Mouse (Mus musculus) embryonic facial prominence, embryonic 14.5 days (tissue): ENCODE results near the gene Zdhhc11. TPM values are rescaled to one million over a fixed set of nuclear protein-coding genes. Genes with fewer than 3 reads are reported as not detected.

ENCODE experiments used
- ATAC-seq: fragments of 200-750 bp; cut with Nextera tagmentation; 2 replicates; pipeline ENCODE4 v1.8.0; 2017; ENCODE audit warnings: low read depth, moderate number of reproducible peaks, moderate TSS enrichment
- DNase-seq: peaks from one replicate; pipeline ENCODE4 v3.0.0-alpha.2; 2015; ENCODE audit warnings: low spot score
- H3K27ac ChIP-seq: fragments of 300-500 bp; sonication (generic); replicated peaks from 2 replicates; pipeline ENCODE4 v1.5.1; 2014; ENCODE audit warnings: low read depth, mild to moderate bottlenecking, low read length, moderate library complexity
- H3K27me3 ChIP-seq: fragments of 300-500 bp; sonication (generic); replicated peaks from 2 replicates; pipeline ENCODE4 v1.6.1; 2014; ENCODE audit warnings: low read length; ENCODE audit not compliant: control insufficient read depth, insufficient read depth
- H3K36me3 ChIP-seq: fragments of 300-500 bp; sonication (generic); 2 replicates; pipeline ENCODE4 v1.6.1; 2014; ENCODE audit warnings: low read length, mixed read lengths; ENCODE audit not compliant: control insufficient read depth, insufficient read depth
- H3K4me1 ChIP-seq: fragments of 300-500 bp; sonication (generic); 2 replicates; pipeline ENCODE4 v1.6.1; 2014; ENCODE audit warnings: antibody characterized with exemption, low read length; ENCODE audit not compliant: control insufficient read depth, insufficient read depth
- H3K4me2 ChIP-seq: fragments of 300-500 bp; sonication (generic); 2 replicates; pipeline ENCODE4 v1.6.1; 2014; ENCODE audit warnings: low read depth, mild to moderate bottlenecking, low read length, moderate library complexity, mixed read lengths
- H3K4me3 ChIP-seq: fragments of 300-500 bp; sonication (generic); 2 replicates; pipeline ENCODE4 v1.5.1; 2014; ENCODE audit warnings: low read depth, mild to moderate bottlenecking, low read length
- H3K9ac ChIP-seq: fragments of 300-500 bp; sonication (generic); 2 replicates; pipeline ENCODE4 v1.6.1; 2014; ENCODE audit warnings: low read depth, mild to moderate bottlenecking, low read length, moderate library complexity, mixed read lengths
- H3K9me3 ChIP-seq: fragments of 300-500 bp; sonication (generic); 2 replicates; pipeline ENCODE4 v1.6.1; 2016; ENCODE audit warnings: low read length; ENCODE audit not compliant: control insufficient read depth
- WGBS: fragments of 180-500 bp; shearing (Covaris S2); extraction: QIAGEN DNeasy Blood & Tissue Kit; methylation state at CpG from one replicate; pipeline ENCODE4 v1.1.7; 2014; 5-methylcytosine and 5-hydroxymethylcytosine counted together
- microRNA-seq: library from miRNA; unstranded; fragments of <30 nt; microRNA quantifications from one replicate; pipeline ENCODE4, GENCODE M21; 2016; ENCODE audit warnings: borderline number of aligned reads
- polyA plus RNA-seq: library from polyadenylated mRNA; unstranded; fragments of >200 nt; fragmentation: Nextera tagmentation; extraction: Ambion mirVana; gene quantifications from 2 replicates; pipeline ENCODE4 v1.2.1, GENCODE M21; 2014

Zdhhc11 gene
- polyA plus RNA-seq, 1 experiment from 2014 or later = not detected

DNA sequence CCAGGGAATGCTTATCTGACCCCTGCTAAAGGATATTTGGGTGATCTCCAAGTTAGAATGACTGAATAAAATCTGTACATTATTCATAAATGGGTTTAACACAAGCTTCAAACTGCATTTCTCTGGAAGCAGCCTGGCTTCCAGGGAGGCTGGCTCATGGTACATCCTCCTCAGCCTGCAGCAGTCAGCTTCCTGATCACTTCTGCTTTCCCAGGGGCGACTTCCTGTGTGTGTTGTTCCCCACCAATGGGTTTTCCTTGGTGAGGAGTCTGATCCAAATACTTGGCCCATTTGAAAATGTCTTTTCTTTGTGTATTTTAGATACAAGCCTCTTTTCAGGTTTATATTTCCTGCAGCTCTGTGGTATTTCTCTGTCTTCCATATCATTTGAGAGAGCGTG lies 65.4 kb downstream of the Zdhhc11 start:
- WGBS = 76% methylated on average over 2 of the region's 2 CpGs
- Histone ChIP-seq H3K27me3 (no peaks in the 10 kb centered on the region), H3K4me1 (no peaks in the 10 kb centered on the region), H3K9me3 (no peaks in the 10 kb centered on the region), H3K9ac (no peak overlapping the region), H3K27ac (no peak overlapping the region), H3K4me2 (no peak overlapping the region), H3K4me3 (no peak overlapping the region), H3K36me3 (no peaks in the 10 kb centered on the region)
- ATAC-seq (no peak), DNase-seq (no peak)

DNA sequence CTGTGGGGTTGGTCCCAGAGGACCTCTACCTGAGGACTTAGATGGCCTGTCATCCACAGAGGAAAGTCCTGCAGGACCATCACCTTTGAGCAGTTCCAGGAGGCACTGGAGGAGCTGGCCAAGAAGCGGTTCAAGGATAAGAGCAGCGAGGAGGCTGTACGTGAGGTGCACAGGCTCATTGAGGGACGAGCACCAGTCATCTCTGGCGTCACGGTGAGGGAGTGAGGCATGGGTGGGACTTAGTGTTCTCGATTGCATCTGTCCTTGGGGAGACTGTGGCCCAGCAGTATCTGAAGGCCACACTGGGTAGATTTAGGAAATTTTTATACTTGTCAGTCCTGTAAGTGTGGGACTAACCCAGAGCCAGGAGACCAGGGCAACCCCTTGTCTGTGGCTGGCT lies 67.0 kb downstream of the Zdhhc11 start:
- Histone ChIP-seq H3K36me3 (0 out of 2 replicates have a peak, but pooled peaks cover 2% of the 10 kb centered on the region), H3K27me3 (no peaks in the 10 kb centered on the region), H3K4me3 (no peak overlapping the region), H3K27ac (no peak overlapping the region), H3K9me3 (no peaks in the 10 kb centered on the region), H3K4me1 (no peaks in the 10 kb centered on the region), H3K4me2 (no peak overlapping the region), H3K9ac (no peak overlapping the region)
- 92% methylated on average over 7 of the region's 7 CpGs for WGBS
- no peak for DNase-seq
- no peak for ATAC-seq

DNA sequence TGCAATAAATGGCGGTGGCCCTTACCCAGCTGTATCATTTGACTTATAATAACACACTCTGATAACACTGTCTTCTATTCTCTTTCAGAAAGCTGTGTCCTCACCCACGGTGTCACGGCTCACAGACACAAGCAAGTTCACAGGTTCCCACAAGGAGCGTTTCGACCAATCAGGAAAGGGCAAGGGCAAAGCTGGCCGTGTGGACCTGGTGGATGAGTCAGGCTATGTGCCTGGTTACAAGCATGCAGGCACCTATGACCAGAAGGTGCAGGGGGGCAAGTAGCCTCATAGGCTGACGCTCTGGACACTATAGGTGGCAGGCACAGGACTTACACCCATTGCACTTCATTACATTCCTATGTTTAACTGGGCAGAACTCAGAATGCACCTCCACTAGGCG lies 67.5 kb downstream of the Zdhhc11 start:
- Histone ChIP-seq H3K27ac (no peak overlapping the region), H3K4me1 (no peaks in the 10 kb centered on the region), H3K36me3 (0 out of 2 replicates have a peak, but pooled peaks cover 5% of the 10 kb centered on the region), H3K27me3 (no peaks in the 10 kb centered on the region), H3K4me2 (no peak overlapping the region), H3K9ac (no peak overlapping the region), H3K9me3 (no peaks in the 10 kb centered on the region), H3K4me3 (no peak overlapping the region)
- ATAC-seq (no peak), DNase-seq (no peak)
- WGBS = 82% methylated on average over 8 of the region's 8 CpGs

DNA sequence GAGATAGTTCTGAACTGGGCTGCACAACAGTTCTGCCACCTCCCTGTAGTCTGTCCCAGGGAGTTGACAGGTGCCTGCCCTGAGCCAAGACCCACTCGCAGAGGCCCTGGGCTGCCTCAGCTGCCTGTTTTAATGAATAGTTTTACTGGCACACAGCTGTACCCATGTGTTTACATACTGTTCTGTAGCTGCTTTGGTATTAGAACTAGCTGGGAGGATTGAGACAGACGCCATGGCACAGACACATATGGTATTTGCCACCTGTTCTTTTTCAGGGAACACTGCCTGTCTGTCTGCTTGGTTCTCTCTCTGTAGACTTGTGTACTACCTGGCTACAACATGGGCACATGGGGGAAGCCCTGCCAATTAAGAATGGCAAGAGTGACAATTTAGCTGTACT lies 71.1 kb downstream of the Zdhhc11 start:
- Histone ChIP-seq H3K36me3 (peaks cover 20% of the 10 kb centered on the region; the same call in 1 of the 2 replicates), H3K4me1 (no peaks in the 10 kb centered on the region), H3K4me2 (no peak overlapping the region), H3K9me3 (no peaks in the 10 kb centered on the region), H3K27me3 (no peaks in the 10 kb centered on the region), H3K27ac (no peak overlapping the region), H3K9ac (no peak overlapping the region), H3K4me3 (no peak overlapping the region)
- ATAC-seq (no peak), DNase-seq (no peak)
- 85% methylated on average over 2 of the region's 2 CpGs for WGBS

DNA sequence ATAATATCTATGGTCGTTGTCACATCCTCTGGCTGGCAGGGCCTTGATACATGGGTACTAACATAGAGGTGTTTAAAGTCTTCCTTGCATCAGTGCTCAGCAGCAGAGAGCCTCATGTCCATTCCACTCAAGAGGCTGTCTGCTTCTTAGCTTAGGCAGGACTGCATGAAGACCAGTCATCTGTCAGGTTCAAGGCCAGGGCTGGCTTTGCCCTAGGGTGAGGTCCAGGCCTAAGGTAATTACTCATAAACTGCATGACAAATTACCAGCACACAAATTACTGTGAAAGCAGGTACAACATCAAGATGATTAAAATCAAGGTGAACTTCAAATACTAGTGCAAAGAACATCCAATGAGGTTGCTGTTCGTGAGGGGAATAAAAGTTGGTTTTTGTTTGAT lies 72.1 kb downstream of the Zdhhc11 start:
- Histone ChIP-seq H3K9me3 (no peaks in the 10 kb centered on the region), H3K27ac (no peak overlapping the region), H3K36me3 (peaks cover 30% of the 10 kb centered on the region), H3K4me2 (no peak overlapping the region), H3K27me3 (no peaks in the 10 kb centered on the region), H3K4me3 (no peak overlapping the region), H3K4me1 (no peaks in the 10 kb centered on the region), H3K9ac (no peak overlapping the region)
- no peak for ATAC-seq
- 85% methylated on average over 2 of the region's 2 CpGs for WGBS
- no peak for DNase-seq

DNA sequence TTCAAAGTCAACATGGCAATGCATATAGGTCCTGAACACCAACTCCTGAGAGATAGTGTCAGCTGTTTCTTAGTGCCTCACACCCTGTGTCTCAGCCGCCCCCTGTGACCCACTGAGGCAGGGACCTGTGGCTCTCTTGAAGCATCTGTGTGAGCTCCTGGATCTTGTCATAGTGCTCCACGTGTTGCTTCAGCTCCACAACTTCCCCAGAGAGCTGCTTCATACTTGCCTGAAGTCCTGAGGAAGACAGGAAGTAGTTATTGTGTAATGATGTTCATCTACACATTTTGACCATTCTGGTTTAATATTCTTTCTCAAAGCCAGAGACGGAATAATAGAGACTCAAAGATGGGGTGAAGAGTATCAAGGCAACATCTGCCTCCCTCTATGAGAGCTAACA lies 76.3 kb downstream of the Zdhhc11 start:
- Histone ChIP-seq H3K9ac (no peak overlapping the region), H3K27me3 (no peaks in the 10 kb centered on the region), H3K36me3 (peaks cover 57% of the 10 kb centered on the region), H3K4me1 (no peaks in the 10 kb centered on the region), H3K9me3 (no peaks in the 10 kb centered on the region), H3K4me2 (no peak overlapping the region), H3K27ac (no peak overlapping the region), H3K4me3 (no peak overlapping the region)
- WGBS = 91% methylated on average over 3 of the region's 3 CpGs
- ATAC-seq = no peak
- DNase-seq = no peak

Small RNA genes within 50 kb of the gene (microRNA-seq; reads per million reads assigned to microRNA genes)
- not detected for gene Gm25197

Other genes with a start within 250 kb of the Zdhhc11 start
- 16.3 and 19.8 TPM in 2 replicates for gene Slc12a7, start 230.8 kb upstream of the Zdhhc11 start, polyA plus RNA-seq
- 18.6 and 20.1 TPM in 2 replicates for gene Nkd2, start 116.2 kb upstream of the Zdhhc11 start, polyA plus RNA-seq
- gene Trip13, start 26.1 kb upstream of the Zdhhc11 start, polyA plus RNA-seq = 31.1 and 35.9 TPM in 2 replicates
- 45.0 and 46.4 TPM in 2 replicates for gene Brd9, start 26.0 kb upstream of the Zdhhc11 start, polyA plus RNA-seq
- gene Tppp, start 45.6 kb downstream of the Zdhhc11 start, polyA plus RNA-seq = 2.8 and 3.6 TPM in 2 replicates
- 10.7 and 12.8 TPM in 2 replicates for gene Cep72, start 98.4 kb downstream of the Zdhhc11 start, polyA plus RNA-seq
- gene Slc9a3, start 157.6 kb downstream of the Zdhhc11 start, polyA plus RNA-seq = not detected in 2 replicates
- 82.3 and 85.0 TPM in 2 replicates for gene Exoc3, start 244.9 kb downstream of the Zdhhc11 start, polyA plus RNA-seq